Mouse (Mus musculus) hindbrain, postnatal 0 days (tissue): ENCODE measurements around the gene Lhfp. TPM values are rescaled to one million over a fixed set of nuclear protein-coding genes. Genes with fewer than 3 reads are reported as not detected.

ENCODE experiments used
- ATAC-seq: fragments of 200-750 bp; cut with Nextera tagmentation; 2 replicates; pipeline ENCODE4 v1.8.0; 2017; ENCODE audit warnings: mild to moderate bottlenecking, moderate TSS enrichment, moderate library complexity
- DNase-seq: peaks from one replicate; pipeline ENCODE4 v3.0.0-alpha.2; 2015; ENCODE audit warnings: low spot score
- H3K27ac ChIP-seq: fragments of 300-500 bp; sonication (generic); 2 replicates; pipeline ENCODE4 v1.5.1; 2014; ENCODE audit warnings: mild to moderate bottlenecking
- H3K27me3 ChIP-seq: fragments of 300-500 bp; sonication (generic); 2 replicates; pipeline ENCODE4 v1.6.1; 2014; ENCODE audit warnings: low read length, mixed read lengths; ENCODE audit not compliant: insufficient read depth
- H3K36me3 ChIP-seq: fragments of 300-500 bp; sonication (generic); 2 replicates; pipeline ENCODE4 v1.6.1; 2014; ENCODE audit warnings: low read length, mixed read lengths; ENCODE audit not compliant: insufficient read depth
- H3K4me1 ChIP-seq: fragments of 300-500 bp; sonication (generic); 2 replicates; pipeline ENCODE4 v1.6.1; 2014; ENCODE audit warnings: antibody characterized with exemption, low read length, mixed read lengths; ENCODE audit not compliant: insufficient read depth
- H3K4me2 ChIP-seq: fragments of 300-500 bp; sonication (generic); 2 replicates; pipeline ENCODE4 v1.6.1; 2014; ENCODE audit warnings: low read depth, mild to moderate bottlenecking, low read length, moderate library complexity, mixed read lengths
- H3K4me3 ChIP-seq: fragments of 300-500 bp; sonication (generic); 2 replicates; pipeline ENCODE4 v1.5.1; 2014; ENCODE audit warnings: low read length
- H3K9ac ChIP-seq: fragments of 300-500 bp; sonication (generic); replicated peaks from 2 replicates; pipeline ENCODE4 v1.6.1; 2014; ENCODE audit warnings: mild to moderate bottlenecking, low read length, moderate library complexity, mixed read lengths
- H3K9me3 ChIP-seq: fragments of 300-500 bp; sonication (generic); 2 replicates; pipeline ENCODE4 v1.6.1; 2016; ENCODE audit warnings: low read length, mixed read lengths
- CTCF ChIP-seq: IDR thresholded peaks from 2 replicates; pipeline ENCODE4 v1.5.1; 2016; ENCODE audit warnings: antibody characterized with exemption, control low read depth, low read depth
- WGBS: fragments of 180-500 bp; shearing (Covaris S2); extraction: QIAGEN DNeasy Blood & Tissue Kit; methylation state at CpG from one replicate; pipeline ENCODE4 v1.1.7; 2014; 5-methylcytosine and 5-hydroxymethylcytosine counted together
- polyA plus RNA-seq: library from polyadenylated mRNA; unstranded; fragments of >200 nt; fragmentation: Nextera tagmentation; extraction: Ambion mirVana; gene quantifications from 2 replicates; pipeline ENCODE4 v1.2.1, GENCODE M21; 2015
- total RNA-seq: library from RNA; depleted of rRNA; stranded (reverse); fragments of >200 nt; gene quantifications from 2 replicates; pipeline ENCODE4 v1.2.3, GENCODE M21; 2014

Lhfp gene
- total and polyA plus RNA-seq, 2 experiments from 2014 or later: 57.2 to 68.0 TPM

GRCm38 (mm10) chr3:53065267-53066094 lies 24.2 kb downstream of the Lhfp start:
- DNase-seq: no peak
- Histone ChIP-seq H3K9ac (no peak overlapping the region), H3K4me2 (no peak overlapping the region), H3K4me3 (no peak overlapping the region), H3K4me1 (peaks cover 4% of the 10 kb centered on the region; the same call in 1 of the 2 replicates), H3K9me3 (no peaks in the 10 kb centered on the region), H3K27me3 (no peaks in the 10 kb centered on the region), H3K36me3 (no peaks in the 10 kb centered on the region), H3K27ac (no peak overlapping the region)
- no peak for TF ChIP-seq CTCF
- WGBS: 78% methylated on average over 13 of the region's 13 CpGs
- no peak for ATAC-seq

DNA sequence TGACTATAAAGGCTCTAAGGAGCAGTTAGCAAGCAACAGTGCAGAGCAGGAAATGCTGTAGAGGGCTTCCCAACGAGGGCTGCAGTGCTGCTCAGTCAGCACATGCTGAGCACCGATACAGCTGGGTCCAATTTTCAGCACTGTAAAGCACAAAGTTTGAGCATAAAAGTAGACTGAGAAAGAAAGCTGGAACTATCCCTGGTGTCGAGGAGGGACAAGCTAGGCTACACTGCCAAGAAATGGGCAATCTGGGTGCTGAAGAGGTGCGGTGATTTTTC lies 24.7 kb downstream of the Lhfp start:
- H3K4me3 ChIP-seq: no peak overlapping the region
- TF ChIP-seq CTCF: no peak
- H3K9ac ChIP-seq: no peak overlapping the region
- no peak overlapping the region for H3K27ac ChIP-seq
- DNase-seq: no peak
- no peaks in the 10 kb centered on the region for H3K9me3 ChIP-seq
- 76% methylated on average over 4 of the region's 4 CpGs for WGBS
- H3K27me3 ChIP-seq: no peaks in the 10 kb centered on the region
- ATAC-seq: no peak
- peaks cover 4% of the 10 kb centered on the region; the same call in 1 of the 2 replicates for H3K4me1 ChIP-seq
- no peak overlapping the region for H3K4me2 ChIP-seq
- H3K36me3 ChIP-seq: no peaks in the 10 kb centered on the region

DNA sequence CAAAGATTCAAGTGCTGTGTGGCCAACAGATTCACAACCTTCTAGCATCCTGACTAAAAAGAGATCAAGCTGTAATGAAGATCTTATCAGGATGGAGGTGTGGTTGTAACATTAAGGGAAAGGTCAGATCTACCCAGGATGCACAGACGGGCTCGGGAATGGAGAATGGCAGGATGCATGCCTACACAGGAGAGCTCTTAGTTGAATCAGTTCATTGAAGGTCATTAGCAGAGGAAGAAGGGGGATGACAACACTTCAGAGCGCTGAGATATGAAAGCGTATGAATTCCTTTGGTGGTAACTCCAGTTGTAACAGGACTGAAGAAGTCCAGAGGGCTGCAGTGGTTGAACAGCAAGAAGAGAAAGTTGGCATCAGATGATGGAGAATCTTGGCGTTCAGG lies 27.1 kb downstream of the Lhfp start:
- 93% methylated on average over 5 of the region's 5 CpGs for WGBS
- ATAC-seq: no peak

DNA sequence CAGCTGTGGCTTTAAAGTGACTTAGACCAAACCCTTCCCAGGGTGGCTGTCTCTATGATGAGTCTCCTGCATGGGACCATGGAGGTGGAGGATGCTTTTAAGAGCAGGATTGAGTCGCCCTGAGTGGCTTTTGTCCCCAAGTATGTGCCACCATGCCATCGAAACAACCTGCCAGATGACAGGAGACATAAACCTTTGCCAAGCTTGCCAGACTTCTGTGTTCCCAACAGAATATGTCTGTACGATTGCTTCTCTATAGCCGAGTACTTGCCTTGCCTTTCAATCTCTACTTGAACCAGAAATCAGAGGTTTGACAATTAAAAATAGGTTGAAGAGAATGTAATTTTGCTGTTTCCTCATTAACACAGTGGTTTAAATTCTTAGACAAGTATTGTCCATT lies 32.9 kb downstream of the Lhfp start:
- Histone ChIP-seq H3K9ac (no peak overlapping the region), H3K36me3 (no peaks in the 10 kb centered on the region), H3K27me3 (no peaks in the 10 kb centered on the region), H3K4me1 (no peaks in the 10 kb centered on the region), H3K4me2 (no peak overlapping the region), H3K27ac (no peak overlapping the region), H3K4me3 (no peak overlapping the region), H3K9me3 (no peaks in the 10 kb centered on the region)
- DNase-seq (no peak), ATAC-seq (no peak)
- 88% methylated on average over 4 of the region's 4 CpGs for WGBS
- TF ChIP-seq CTCF: no peak

More for the DNA sequence above, 27.1 kb downstream of the Lhfp start:
- no peaks in the 10 kb centered on the region for H3K9me3 ChIP-seq
- no peak overlapping the region for H3K9ac ChIP-seq
- no peak for DNase-seq
- no peaks in the 10 kb centered on the region for H3K36me3 ChIP-seq
- no peak overlapping the region for H3K27ac ChIP-seq
- H3K4me3 ChIP-seq: no peak overlapping the region
- H3K4me2 ChIP-seq: no peak overlapping the region
- no peaks in the 10 kb centered on the region for H3K27me3 ChIP-seq
- peaks cover 3% of the 10 kb centered on the region; the same call in 1 of the 2 replicates for H3K4me1 ChIP-seq
- no peak for TF ChIP-seq CTCF

GRCm38 (mm10) chr3:53074761-53075160 lies 33.4 kb downstream of the Lhfp start:
- Histone ChIP-seq H3K27ac (no peak overlapping the region), H3K4me3 (no peak overlapping the region), H3K9me3 (no peaks in the 10 kb centered on the region), H3K27me3 (no peaks in the 10 kb centered on the region), H3K4me2 (no peak overlapping the region), H3K4me1 (no peaks in the 10 kb centered on the region), H3K36me3 (no peaks in the 10 kb centered on the region), H3K9ac (no peak overlapping the region)
- ATAC-seq (no peak), DNase-seq (no peak)
- no peak for TF ChIP-seq CTCF
- WGBS: 85% methylated on average over 3 of the region's 3 CpGs

DNA sequence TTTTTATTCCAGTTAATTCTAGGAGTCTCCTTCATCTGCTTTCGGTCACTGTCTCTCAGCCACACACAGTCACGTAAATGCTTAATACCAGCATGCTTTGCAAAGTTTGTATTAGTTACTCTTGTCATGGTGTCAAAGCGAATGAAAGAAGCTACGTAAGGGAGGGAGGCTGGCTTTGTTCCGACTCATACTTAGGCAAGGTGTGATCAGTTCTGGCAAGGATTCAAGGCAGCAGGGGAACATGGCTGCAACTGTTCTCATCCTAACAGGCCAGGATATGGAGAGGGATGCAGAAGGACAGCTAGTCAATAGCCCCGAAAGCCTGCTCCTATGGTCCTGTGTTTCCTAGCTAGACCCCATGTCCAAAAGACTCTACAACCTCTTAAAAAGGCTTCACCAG lies 39.0 kb downstream of the Lhfp start:
- Histone ChIP-seq H3K4me1 (no peaks in the 10 kb centered on the region), H3K9ac (no peak overlapping the region), H3K36me3 (no peaks in the 10 kb centered on the region), H3K27ac (no peak overlapping the region), H3K9me3 (no peaks in the 10 kb centered on the region), H3K4me3 (no peak overlapping the region), H3K4me2 (no peak overlapping the region), H3K27me3 (no peaks in the 10 kb centered on the region)
- DNase-seq: no peak
- no peak for ATAC-seq
- 84% methylated on average over 6 of the region's 6 CpGs for WGBS
- no peak for TF ChIP-seq CTCF

- no peak overlapping the region for H3K9ac ChIP-seq
- no peaks in the 10 kb centered on the region for H3K4me1 ChIP-seq
- H3K36me3 ChIP-seq: no peaks in the 10 kb centered on the region
- WGBS: 94% methylated on average over 8 of the region's 8 CpGs
- no peak for DNase-seq
- no peaks in the 10 kb centered on the region for H3K9me3 ChIP-seq
- H3K27ac ChIP-seq: no peak overlapping the region
- TF ChIP-seq CTCF: no peak
- H3K4me2 ChIP-seq: no peak overlapping the region
- H3K27me3 ChIP-seq: no peaks in the 10 kb centered on the region
- ATAC-seq: no peak
- H3K4me3 ChIP-seq: no peak overlapping the region
Measured at GRCm38 (mm10) chr3:53080710-53081109, 39.4 kb downstream of the Lhfp start.
